Mouse (Mus musculus) right cerebral cortex, adult 18-20 months (tissue): ENCODE measurements around the gene Ppp6r3.
A peak's percentile ranks its signal among the peaks of the same experiment; 100 is the strongest.

Experiments
- DNase-seq: peaks from one replicate; pipeline ENCODE4 v3.0.0; 2022; ENCODE audit warnings: mixed read lengths

Gene Ppp6r3

GRCm38 (mm10) chr19:3519471-3520169 lies 55.9 kb downstream of the Ppp6r3 start:
- DNase-seq: no peak

- no peak for DNase-seq
Observed at GRCm38 (mm10) chr19:3497216-3497615, 78.3 kb downstream of the Ppp6r3 start.

- DNase-seq: peak; percentile 26
Observed at GRCm38 (mm10) chr19:3489826-3490225, 85.7 kb downstream of the Ppp6r3 start.

GRCm38 (mm10) chr19:3482831-3483230 lies 92.7 kb downstream of the Ppp6r3 start:
- peak; percentile 60 for DNase-seq

GRCm38 (mm10) chr19:3480101-3480500 lies 95.4 kb downstream of the Ppp6r3 start:
- peak; percentile 64 for DNase-seq

- peak; percentile 72 for DNase-seq
Observed at GRCm38 (mm10) chr19:3476996-3477395, 98.6 kb downstream of the Ppp6r3 start.

- DNase-seq: no peak
Observed at GRCm38 (mm10) chr19:3471218-3471617, 104.3 kb downstream of the Ppp6r3 start.

- DNase-seq: no peak
Observed at GRCm38 (mm10) chr19:3467574-3467973, 108.0 kb downstream of the Ppp6r3 start.

- no peak for DNase-seq
Observed at GRCm38 (mm10) chr19:3459986-3460385, 115.6 kb downstream of the Ppp6r3 start.

- no peak for DNase-seq
Observed at GRCm38 (mm10) chr19:3458331-3459099, 117.0 kb downstream of the Ppp6r3 start.

GRCm38 (mm10) chr19:3457700-3458099 lies 117.8 kb downstream of the Ppp6r3 start:
- DNase-seq: peak; percentile 18

GRCm38 (mm10) chr19:3451649-3452048 lies 123.9 kb downstream of the Ppp6r3 start:
- no peak for DNase-seq

GRCm38 (mm10) chr19:3451170-3451569 lies 124.4 kb downstream of the Ppp6r3 start:
- DNase-seq: peak; percentile 74

- DNase-seq: no peak
Observed at GRCm38 (mm10) chr19:3450714-3451113, 124.8 kb downstream of the Ppp6r3 start.

- no peak for DNase-seq
Observed at GRCm38 (mm10) chr19:3449248-3449647, 126.3 kb downstream of the Ppp6r3 start.

GRCm38 (mm10) chr19:3447348-3447747 lies 128.2 kb downstream of the Ppp6r3 start:
- no peak for DNase-seq

- no peak for DNase-seq
Observed at GRCm38 (mm10) chr19:3441092-3441491, 134.5 kb downstream of the Ppp6r3 start.

GRCm38 (mm10) chr19:3440667-3441066 lies 134.9 kb downstream of the Ppp6r3 start:
- no peak for DNase-seq

- no peak for DNase-seq
Observed at GRCm38 (mm10) chr19:3437980-3438379, 137.6 kb downstream of the Ppp6r3 start.

GRCm38 (mm10) chr19:3436840-3437239 lies 138.7 kb downstream of the Ppp6r3 start:
- no peak for DNase-seq

GRCm38 (mm10) chr19:3435824-3436223 lies 139.7 kb downstream of the Ppp6r3 start:
- no peak for DNase-seq

- no peak for DNase-seq
Observed at GRCm38 (mm10) chr19:3434641-3435040, 140.9 kb downstream of the Ppp6r3 start.

GRCm38 (mm10) chr19:3434124-3434523 lies 141.4 kb downstream of the Ppp6r3 start:
- DNase-seq: no peak

- DNase-seq: no peak
Observed at GRCm38 (mm10) chr19:3431969-3432368, 143.6 kb downstream of the Ppp6r3 start.
